Mouse (Mus musculus): ENCODE data around the gene Neb.
"Not testable (repeated sequence)": the region's sequence is repeated elsewhere in the genome, so short reads cannot be mapped to it uniquely, and the experiment has no call there.

Neb gene

DNA sequence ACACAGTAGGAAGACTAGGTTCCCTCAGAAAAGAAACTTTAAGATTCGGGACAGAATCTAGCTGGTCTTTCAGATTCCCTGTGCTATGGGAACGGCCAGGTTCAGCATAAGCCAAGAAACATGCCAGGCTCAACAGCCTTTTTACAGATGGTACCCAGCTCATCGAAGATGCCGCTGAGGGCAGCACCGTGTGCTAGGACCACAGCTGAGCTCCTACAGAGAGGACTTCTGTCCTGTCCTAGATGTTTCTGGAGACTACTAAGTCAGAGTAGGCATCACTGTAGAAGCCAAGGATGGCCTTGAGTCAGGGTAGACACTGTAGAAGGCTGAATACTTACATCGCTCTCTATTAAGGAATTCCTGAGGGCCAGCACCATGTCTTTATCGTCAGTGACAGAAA, 201.1 kb downstream of the Neb start:
- peak; percentile 73 for DNase-seq

DNA sequence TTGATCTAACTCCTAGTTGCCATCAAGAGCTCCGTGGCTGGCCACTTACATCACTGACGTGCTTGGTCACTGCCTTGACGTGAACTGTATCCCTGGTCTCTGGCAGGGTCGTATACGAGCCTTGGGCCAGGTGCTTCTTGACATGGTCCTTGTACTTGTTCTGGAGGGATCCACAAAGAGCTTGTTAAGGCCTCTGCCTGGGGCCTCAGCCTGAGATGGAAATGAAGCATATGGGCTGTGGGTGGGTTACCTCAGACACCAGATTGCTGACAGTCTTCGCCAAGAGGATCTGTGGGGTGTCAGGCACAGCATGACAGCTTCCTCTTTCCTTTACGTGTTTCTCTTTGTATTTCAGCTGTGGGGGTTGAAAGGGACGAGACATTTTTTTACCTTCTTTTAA, 201.7 kb downstream of the Neb start:
- DNase-seq, result peak; percentile 89

- no peak for DNase-seq
These were observed 203.3 kb downstream of the Neb start for GRCm38 (mm10) chr2:52174951-52175350.

DNA sequence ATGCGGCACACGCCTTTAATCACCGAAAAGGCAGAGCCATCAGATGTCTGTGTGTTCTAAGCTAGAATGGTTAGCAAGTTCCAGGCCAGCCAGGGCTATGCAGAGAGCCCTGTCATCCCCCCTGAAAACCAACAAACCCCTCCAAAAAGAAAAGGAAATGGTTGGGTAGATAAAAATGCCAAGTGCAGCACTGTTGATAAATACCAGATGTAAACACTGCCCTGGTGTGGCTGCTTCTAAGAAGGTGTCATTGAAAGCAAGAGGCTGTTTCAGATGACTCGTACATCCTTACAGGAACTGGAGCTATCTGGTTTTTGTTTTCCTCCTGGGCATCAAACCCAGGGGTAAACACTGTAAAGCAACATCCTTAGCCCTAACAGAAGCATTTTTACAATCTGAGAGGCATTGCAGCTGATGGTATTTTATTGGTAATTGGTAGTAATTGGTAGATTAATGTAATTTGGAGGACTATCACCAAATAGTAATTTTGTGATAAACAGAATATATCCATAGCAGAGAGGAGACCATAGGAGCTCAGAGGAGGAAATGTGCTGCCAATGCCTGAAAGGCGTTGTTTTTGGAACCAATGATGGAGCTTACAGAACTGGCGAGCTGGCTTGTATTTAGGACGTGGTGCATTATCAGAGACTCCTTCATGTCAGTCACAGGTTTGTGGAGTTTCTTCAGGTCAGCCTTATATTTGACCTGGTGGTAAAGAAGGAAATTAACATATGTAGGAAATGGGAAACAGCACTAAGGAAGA, 208.8 kb downstream of the Neb start:
- DNase-seq, result no peak

DNA sequence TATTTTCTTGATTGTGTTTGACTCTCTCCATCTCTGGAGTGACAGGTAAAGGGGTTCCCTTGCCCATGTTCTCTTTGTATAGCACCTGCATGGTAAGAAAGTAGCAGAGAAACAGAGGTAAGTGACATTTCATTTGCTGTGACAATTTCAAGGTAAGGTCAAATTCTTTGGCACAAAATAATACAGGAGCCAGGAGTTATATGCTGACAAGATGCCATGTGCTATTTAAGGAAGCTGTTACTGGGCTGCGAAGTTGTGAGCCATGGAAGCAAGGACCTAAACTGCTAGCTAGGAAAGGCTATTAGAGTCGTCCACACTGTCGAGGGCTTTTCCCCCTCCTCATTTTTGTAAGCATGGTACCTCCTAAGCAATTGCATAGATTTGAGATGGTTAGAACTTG, 225.2 kb downstream of the Neb start:
- DNase-seq, result no peak

GRCm38 (mm10) chr2:52133351-52133750, 244.9 kb downstream of the Neb start:
- DNase-seq, result no peak

- not testable (repeated sequence) for DNase-seq
These were observed 246.9 kb downstream of the Neb start for GRCm38 (mm10) chr2:52131370-52131769.

GRCm38 (mm10) chr2:52114086-52114485, 264.2 kb downstream of the Neb start:
- DNase-seq, result no peak

Data from cerebellum, adult 8-10 months (tissue).